Mouse (Mus musculus): ENCODE data around the gene Ednrb. TPM values are rescaled to one million over a fixed set of nuclear protein-coding genes. Genes with fewer than 3 reads are reported as not detected.
"Not testable (repeated sequence)": the region's sequence is repeated elsewhere in the genome, so short reads cannot be mapped to it uniquely, and the experiment has no call there.

Gene Ednrb
- polyA plus RNA-seq, 1 experiment from 2014 or later, result 139 TPM

DNA sequence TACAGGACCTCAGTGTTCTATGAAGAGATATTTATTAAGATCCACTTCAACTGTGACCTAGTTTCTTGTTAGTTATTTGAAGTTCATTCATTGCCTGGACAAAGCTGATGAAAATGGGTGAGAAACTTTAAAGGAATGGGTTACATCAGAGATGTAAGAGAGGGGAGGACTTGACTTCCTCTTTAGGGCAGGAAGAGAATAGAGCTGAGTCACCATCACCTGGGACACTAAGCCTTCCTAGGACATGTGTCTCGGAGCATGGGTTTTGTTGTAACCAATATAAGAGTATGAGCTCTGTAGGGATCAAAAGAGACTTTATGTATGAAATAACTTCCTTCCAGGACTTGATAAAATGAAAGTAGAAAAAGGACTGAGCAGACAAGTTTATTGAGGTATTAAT lies 48.6 kb downstream of the Ednrb start:
- ATAC-seq (no peak), DNase-seq (ENCODE audit: low spot score) (no peak)
- no peaks in the 10 kb centered on the region for H3K9me3 ChIP-seq (ENCODE audit: low read length)
- H3K36me3 ChIP-seq (ENCODE audit: insufficient read depth, low read length), result no peaks in the 10 kb centered on the region
- no peaks in the 10 kb centered on the region for H3K4me1 ChIP-seq (ENCODE audit: insufficient read depth, low read depth, low read length)
- H3K27ac ChIP-seq (ENCODE audit: low read length), result no peak overlapping the region
- TF ChIP-seq CTCF (IDR thresholded peaks at IDR 0.05) (no peak), EP300 (IDR thresholded peaks at IDR 0.05) (no peak)
- H3K27me3 ChIP-seq (replicated peaks; ENCODE audit: insufficient read depth, low read length), result no peaks in the 10 kb centered on the region
- no peak overlapping the region for H3K9ac ChIP-seq (replicated peaks; ENCODE audit: low read depth)
- 95% methylated on average over 1 of the region's 1 CpGs for WGBS
- H3K4me3 ChIP-seq (ENCODE audit: low read depth, low read length), result no peak overlapping the region
- H3K4me2 ChIP-seq (replicated peaks; ENCODE audit: low read depth, low read length), result no peak overlapping the region

DNA sequence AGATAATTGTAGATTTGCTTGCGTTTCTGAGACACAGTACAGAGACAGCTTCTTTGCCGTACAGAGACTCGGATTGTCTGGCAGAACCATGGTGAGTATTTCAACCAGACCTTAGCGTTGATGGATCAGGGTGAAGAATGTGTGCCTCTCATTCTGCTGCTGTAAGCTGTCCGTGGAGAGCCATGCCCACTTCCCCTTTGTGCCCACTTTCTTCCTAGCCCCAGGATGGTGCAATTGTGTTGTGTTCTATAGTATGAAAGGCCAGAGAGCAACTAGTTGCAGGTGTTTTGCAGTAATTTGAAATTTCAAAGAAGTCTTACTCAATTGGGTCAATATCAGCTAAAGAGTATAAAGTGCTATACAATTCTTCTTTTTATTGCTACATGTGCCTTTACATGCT lies 50.8 kb downstream of the Ednrb start:
- Histone ChIP-seq H3K4me3 (ENCODE audit: low read depth, low read length) (no peak overlapping the region), H3K4me1 (ENCODE audit: insufficient read depth, low read depth, low read length) (no peaks in the 10 kb centered on the region), H3K9ac (replicated peaks; ENCODE audit: low read depth) (no peak overlapping the region), H3K36me3 (ENCODE audit: insufficient read depth, low read length) (no peaks in the 10 kb centered on the region), H3K27me3 (replicated peaks; ENCODE audit: insufficient read depth, low read length) (no peaks in the 10 kb centered on the region), H3K9me3 (ENCODE audit: low read length) (no peaks in the 10 kb centered on the region), H3K27ac (ENCODE audit: low read length) (no peak overlapping the region), H3K4me2 (replicated peaks; ENCODE audit: low read depth, low read length) (no peak overlapping the region)
- 76% methylated on average over 5 of the region's 5 CpGs for WGBS
- DNase-seq (ENCODE audit: low spot score) (no peak), ATAC-seq (no peak)
- TF ChIP-seq EP300 (IDR thresholded peaks at IDR 0.05), result no peak
- TF ChIP-seq CTCF (IDR thresholded peaks at IDR 0.05), result no peak

DNA sequence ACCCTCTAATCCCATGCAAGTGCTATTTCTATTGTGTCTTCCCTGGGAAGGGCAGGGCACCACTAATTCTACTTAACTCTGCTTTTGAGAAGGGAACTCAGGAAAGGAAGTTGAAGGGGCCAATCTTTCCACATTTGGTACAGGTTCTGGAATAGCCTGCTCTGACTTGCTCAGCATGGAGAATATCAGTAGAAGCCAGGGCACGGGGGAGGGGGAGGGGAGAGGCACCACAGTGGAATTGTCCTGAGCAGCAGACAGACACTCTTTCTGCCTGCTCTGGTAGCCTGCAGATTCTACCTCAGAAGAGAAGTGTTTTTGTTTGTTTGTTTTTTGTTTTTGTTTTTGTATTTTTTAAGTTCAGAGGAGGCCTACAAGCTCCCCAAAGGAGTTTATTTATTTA lies 51.5 kb downstream of the Ednrb start:
- Histone ChIP-seq H3K4me2 (replicated peaks; ENCODE audit: low read depth, low read length) (no peak overlapping the region), H3K9me3 (ENCODE audit: low read length) (no peaks in the 10 kb centered on the region), H3K36me3 (ENCODE audit: insufficient read depth, low read length) (no peaks in the 10 kb centered on the region), H3K4me1 (ENCODE audit: insufficient read depth, low read depth, low read length) (no peaks in the 10 kb centered on the region), H3K4me3 (ENCODE audit: low read depth, low read length) (no peak overlapping the region), H3K9ac (replicated peaks; ENCODE audit: low read depth) (no peak overlapping the region), H3K27me3 (replicated peaks; ENCODE audit: insufficient read depth, low read length) (no peaks in the 10 kb centered on the region), H3K27ac (ENCODE audit: low read length) (no peak overlapping the region)
- no peak for TF ChIP-seq EP300 (IDR thresholded peaks at IDR 0.05)
- no peak for TF ChIP-seq CTCF (IDR thresholded peaks at IDR 0.05)
- WGBS, result 31% methylated on average over 1 of the region's 1 CpGs
- no peak for ATAC-seq
- no peak for DNase-seq (ENCODE audit: low spot score)

DNA sequence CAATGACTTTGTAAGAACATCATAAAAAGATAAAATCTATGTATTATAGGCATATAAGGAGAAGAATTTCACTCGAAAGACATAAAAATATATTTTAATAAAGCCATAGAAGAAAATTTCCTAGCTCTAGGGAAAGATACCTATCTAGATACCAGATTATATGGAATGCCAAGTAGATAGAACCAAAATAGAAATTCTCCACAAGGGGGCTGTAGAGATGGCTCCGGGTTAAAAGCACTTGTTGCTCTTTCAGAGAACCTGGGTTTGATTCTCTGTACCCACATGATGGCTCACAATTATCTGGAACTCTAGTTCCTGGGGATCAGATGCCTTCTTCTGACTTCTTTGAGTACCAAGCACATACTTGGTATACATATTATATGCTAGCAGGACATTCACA lies 56.7 kb downstream of the Ednrb start:
- TF ChIP-seq CTCF (IDR thresholded peaks at IDR 0.05) (no peak), EP300 (IDR thresholded peaks at IDR 0.05) (no peak)
- Histone ChIP-seq H3K27ac (ENCODE audit: low read length) (no peak overlapping the region), H3K4me1 (ENCODE audit: insufficient read depth, low read depth, low read length) (no peaks in the 10 kb centered on the region), H3K9me3 (ENCODE audit: low read length) (no peaks in the 10 kb centered on the region), H3K9ac (replicated peaks; ENCODE audit: low read depth) (no peak overlapping the region), H3K27me3 (replicated peaks; ENCODE audit: insufficient read depth, low read length) (no peaks in the 10 kb centered on the region), H3K4me2 (replicated peaks; ENCODE audit: low read depth, low read length) (no peak overlapping the region), H3K36me3 (ENCODE audit: insufficient read depth, low read length) (no peaks in the 10 kb centered on the region), H3K4me3 (ENCODE audit: low read depth, low read length) (no peak overlapping the region)
- ATAC-seq, result no peak
- DNase-seq (ENCODE audit: low spot score), result no peak
- WGBS, result 95% methylated on average over 2 of the region's 2 CpGs

DNA sequence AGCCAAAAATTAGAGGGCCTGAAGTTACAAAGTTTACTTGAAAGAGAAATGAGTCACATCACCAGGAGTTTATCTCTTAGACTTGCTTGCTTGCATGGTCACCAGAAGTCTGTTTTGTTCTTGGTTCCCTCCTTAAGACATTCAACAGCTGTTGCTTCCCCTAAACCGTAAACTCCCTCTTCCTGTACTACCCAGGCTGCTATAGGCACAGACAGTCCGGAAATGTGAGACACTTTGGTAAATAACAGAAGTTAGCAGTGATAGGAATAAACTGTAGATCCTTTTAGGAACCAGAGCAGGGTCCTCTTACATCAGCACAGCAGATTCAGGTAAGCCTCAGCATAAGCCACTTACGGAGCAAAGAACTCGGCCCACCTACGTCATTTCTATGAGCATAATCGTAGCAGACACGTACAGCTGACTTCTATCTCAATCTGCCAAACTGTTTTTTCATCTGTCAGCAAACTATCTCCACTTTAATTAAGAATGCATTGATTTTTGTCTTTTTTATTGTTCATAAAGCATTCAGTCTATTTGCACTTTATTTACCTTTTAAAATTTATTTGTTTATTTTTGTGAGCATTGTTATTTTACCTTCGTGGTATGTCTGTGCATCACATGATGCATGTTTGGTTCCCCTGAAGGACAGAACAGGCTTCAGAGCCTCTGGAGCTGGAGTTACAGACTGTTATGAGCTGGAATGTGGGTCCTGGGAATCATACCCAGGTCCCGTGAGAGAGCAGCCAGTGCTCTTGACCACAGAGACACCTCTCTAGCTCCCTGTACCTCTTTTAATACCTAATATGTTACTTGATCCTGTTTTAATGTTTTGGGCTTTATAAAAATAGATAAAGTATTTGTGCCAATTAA lies 58.9 kb downstream of the Ednrb start:
- H3K9me3 ChIP-seq (ENCODE audit: low read length), result no peaks in the 10 kb centered on the region
- H3K4me2 ChIP-seq (replicated peaks; ENCODE audit: low read depth, low read length), result 0 out of 2 replicates have a peak overlapping the region, but pooled peaks have one; percentile 9
- no peaks in the 10 kb centered on the region for H3K27me3 ChIP-seq (replicated peaks; ENCODE audit: insufficient read depth, low read length)
- H3K27ac ChIP-seq (ENCODE audit: low read length), result peak overlapping the region; percentile 11; the same call in 1 of the 2 replicates
- no peak overlapping the region for H3K9ac ChIP-seq (replicated peaks; ENCODE audit: low read depth)
- TF ChIP-seq EP300 (IDR thresholded peaks at IDR 0.05), result peak; percentile 81
- no peak for TF ChIP-seq CTCF (IDR thresholded peaks at IDR 0.05)
- 29% methylated on average over 9 of the region's 9 CpGs for WGBS
- H3K36me3 ChIP-seq (ENCODE audit: insufficient read depth, low read length), result no peaks in the 10 kb centered on the region
- H3K4me3 ChIP-seq (ENCODE audit: low read depth, low read length), result no peak overlapping the region
- DNase-seq (ENCODE audit: low spot score) (peak; percentile 81), ATAC-seq (peak; percentile 84)
- H3K4me1 ChIP-seq (ENCODE audit: insufficient read depth, low read depth, low read length), result no peaks in the 10 kb centered on the region

DNA sequence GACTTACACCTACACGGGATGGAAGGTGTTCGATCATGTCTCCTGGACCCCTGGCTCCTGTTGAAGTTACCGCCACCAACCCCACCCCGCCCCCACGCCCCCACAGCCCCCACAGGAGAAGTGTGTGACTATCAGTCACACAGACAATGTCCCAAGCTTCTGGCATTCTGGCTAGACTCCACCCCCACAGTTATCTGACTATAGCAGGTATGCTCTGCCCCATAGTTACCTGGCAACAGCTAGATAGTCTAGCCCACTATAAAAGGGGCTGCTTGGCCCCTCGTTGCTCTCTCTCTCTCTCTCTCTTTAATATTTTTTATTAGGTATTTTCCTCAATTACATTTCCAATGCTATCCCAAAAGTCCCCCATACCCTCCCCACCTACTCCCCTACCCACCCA lies 63.9 kb downstream of the Ednrb start:
- H3K4me2 ChIP-seq (replicated peaks; ENCODE audit: low read depth, low read length); H3K9me3 ChIP-seq (ENCODE audit: low read length); DNase-seq (ENCODE audit: low spot score); H3K4me1 ChIP-seq (ENCODE audit: insufficient read depth, low read depth, low read length); H3K9ac ChIP-seq (replicated peaks; ENCODE audit: low read depth); H3K27ac ChIP-seq (ENCODE audit: low read length); H3K4me3 ChIP-seq (ENCODE audit: low read depth, low read length); H3K27me3 ChIP-seq (replicated peaks; ENCODE audit: insufficient read depth, low read length); ATAC-seq; H3K36me3 ChIP-seq (ENCODE audit: insufficient read depth, low read length): not testable (repeated sequence)
- 96% methylated on average over 6 of the region's 6 CpGs for WGBS

Data from lung, postnatal 0 days (tissue).